ENCODE assay signal across 9 mouse cellular contexts in the genomic region with DNA sequence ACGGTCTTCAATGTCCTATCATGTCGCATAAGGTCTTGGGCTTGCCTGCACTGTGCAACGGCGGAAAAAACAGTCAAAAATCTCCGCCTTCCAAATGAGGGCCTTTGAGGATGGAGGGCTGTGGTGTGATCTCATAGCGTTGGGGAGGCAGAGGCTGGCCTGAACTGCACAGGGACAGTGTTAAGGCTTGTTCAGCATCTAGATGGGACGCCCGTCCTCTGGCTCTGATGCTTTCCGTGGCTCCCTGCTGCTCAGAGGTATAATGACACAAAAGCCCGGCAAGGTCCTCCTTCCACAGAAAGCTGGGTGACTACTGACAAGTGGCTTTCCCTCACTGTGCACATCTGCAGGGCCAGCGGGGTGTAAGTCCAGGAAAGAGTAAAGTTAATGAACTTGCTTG. TPM values are rescaled to one million over a fixed set of nuclear protein-coding genes. Genes with fewer than 3 reads are reported as not detected.
A peak's percentile ranks its signal among the peaks of the same experiment; 100 is the strongest.
DNase-seq lines count a peak whose midpoint lies in the region; ATAC-seq and TF ChIP-seq lines count a peak whose summit lies in the region.
"Had no signal": no experiment of that assay in that cellular context is flagged by ENCODE, and none has a peak within 500 bp of the region (broad histone marks: within the 10 kb centered on the region; RNA-seq: fewer than 3 reads in every experiment).

No protein-coding gene starts in this region.

- H3K4me2 ChIP-seq in forebrain, embryonic 11.5 days (ENCODE audit: low read depth, low read length, severe bottlenecking): peak overlapping the region; percentile 40
- no peak overlapping the region for H3K4me2 ChIP-seq in forebrain, postnatal 0 days (ENCODE audit: low read depth)
- H3K4me2 ChIP-seq in kidney, embryonic 15.5 days: peak overlapping the region; percentile 62

- WGBS in forebrain, embryonic 11.5 days: 16% methylated on average over 11 of the region's 11 CpGs
- WGBS in forebrain, postnatal 0 days: 23% methylated on average over 11 of the region's 11 CpGs
- WGBS in kidney, embryonic 15.5 days: 38% methylated on average over 11 of the region's 11 CpGs
- WGBS in thymus, adult 2 months: 81% methylated on average over 11 of the region's 11 CpGs

- TF ChIP-seq CTCF in forebrain, postnatal 0 days (IDR thresholded peaks at IDR 0.05; ENCODE audit: low read depth): no peak
- TF ChIP-seq CTCF in thymus, adult 2 months (IDR thresholded peaks at IDR 0.05; ENCODE audit: borderline replicate concordance, control insufficient read depth, extremely low read depth, insufficient read depth, low read length, poor library complexity): no peak

- DNase-seq in forebrain, embryonic 11.5 days (ENCODE audit: low spot score): no peak
- no peak for DNase-seq in forebrain, postnatal 0 days
- no peak for DNase-seq in kidney, adult 8-10 months
- DNase-seq in thymus, adult 2 months: no peak
- DNase-seq in thymus, adult 18-20 months: no peak
- no peak for DNase-seq in adrenal gland, postnatal 4 days (ENCODE audit: low spot score in 2 of 2)
- no peak for DNase-seq in cerebellum, postnatal 4 days (ENCODE audit: low spot score in 2 of 2)
- DNase-seq: lung, postnatal 36 days had no signal

- peaks cover 5% of the 10 kb centered on the region; the same call in 1 of the 2 replicates for H3K4me1 ChIP-seq in forebrain, embryonic 11.5 days (replicated peaks; ENCODE audit: control insufficient read depth, insufficient read depth, low read length)
- no peaks in the 10 kb centered on the region for H3K4me1 ChIP-seq in forebrain, postnatal 0 days (ENCODE audit: insufficient read depth)
- peaks cover 23% of the 10 kb centered on the region for H3K4me1 ChIP-seq in kidney, embryonic 15.5 days
- peaks cover 70% of the 10 kb centered on the region for H3K4me1 ChIP-seq in thymus, adult 2 months (replicated peaks; ENCODE audit: control insufficient read depth, insufficient read depth, low read length)

- no peaks in the 10 kb centered on the region for H3K9me3 ChIP-seq in forebrain, embryonic 11.5 days (ENCODE audit: control insufficient read depth, low read length)
- H3K9me3 ChIP-seq in forebrain, postnatal 0 days (ENCODE audit: low read length): no peaks in the 10 kb centered on the region
- no peaks in the 10 kb centered on the region for H3K9me3 ChIP-seq in kidney, embryonic 15.5 days (replicated peaks)

- H3K9ac ChIP-seq in forebrain, embryonic 11.5 days (ENCODE audit: low read length): peak overlapping the region; percentile 37
- H3K9ac ChIP-seq in forebrain, postnatal 0 days: no peak overlapping the region
- H3K9ac ChIP-seq in kidney, embryonic 15.5 days: peak overlapping the region; percentile 33; the same call in 1 of the 2 replicates

- no peak for TF ChIP-seq POLR2A in thymus, adult 2 months (IDR thresholded peaks at IDR 0.05; ENCODE audit: control insufficient read depth, extremely low read depth, insufficient read depth, low read length, poor library complexity)

- no peak overlapping the region for H3K27ac ChIP-seq in forebrain, embryonic 11.5 days (ENCODE audit: low read depth, low read length)
- H3K27ac ChIP-seq in forebrain, postnatal 0 days (ENCODE audit: low read depth, low read length): no peak overlapping the region
- H3K27ac ChIP-seq in kidney, embryonic 15.5 days: peak overlapping the region; percentile 75
- H3K27ac ChIP-seq in thymus, adult 2 months (ENCODE audit: control insufficient read depth, insufficient read depth, low read length): 0 out of 2 replicates have a peak overlapping the region, but pooled peaks have one; percentile 84

- H3K36me3 ChIP-seq in forebrain, embryonic 11.5 days (ENCODE audit: control insufficient read depth, insufficient read depth, low read length): no peaks in the 10 kb centered on the region
- no peaks in the 10 kb centered on the region for H3K36me3 ChIP-seq in forebrain, postnatal 0 days (ENCODE audit: insufficient read depth)
- H3K36me3 ChIP-seq in kidney, embryonic 15.5 days: no peaks in the 10 kb centered on the region
- H3K36me3 ChIP-seq in thymus, adult 2 months (ENCODE audit: control insufficient read depth, insufficient read depth, low read length): peaks cover 62% of the 10 kb centered on the region

- H3K27me3 ChIP-seq in forebrain, embryonic 11.5 days (ENCODE audit: control insufficient read depth, insufficient read depth, low read length): peaks cover 5% of the 10 kb centered on the region
- peaks cover 12% of the 10 kb centered on the region for H3K27me3 ChIP-seq in forebrain, postnatal 0 days (ENCODE audit: insufficient read depth, low read length)
- peaks cover 13% of the 10 kb centered on the region for H3K27me3 ChIP-seq in kidney, embryonic 15.5 days
- no peaks in the 10 kb centered on the region for H3K27me3 ChIP-seq in thymus, adult 2 months (ENCODE audit: control insufficient read depth, insufficient read depth, low read length)

- no peak for ATAC-seq in forebrain, embryonic 11.5 days (replicated peaks; ENCODE audit: low FRiP score)
- ATAC-seq in forebrain, postnatal 0 days: no peak
- ATAC-seq in kidney, embryonic 15.5 days (replicated peaks; ENCODE audit: low FRiP score): no peak

- H3K4me3 ChIP-seq in forebrain, embryonic 11.5 days (ENCODE audit: low read depth, low read length): peak overlapping the region; percentile 21; the same call in 1 of the 2 replicates
- H3K4me3 ChIP-seq in forebrain, postnatal 0 days (ENCODE audit: low read depth, low read length): no peak overlapping the region
- H3K4me3 ChIP-seq in kidney, embryonic 15.5 days (replicated peaks): peak overlapping the region; percentile 42
- no peak overlapping the region for H3K4me3 ChIP-seq in thymus, adult 2 months (ENCODE audit: control insufficient read depth, insufficient read depth, low read length)

RNA-seq across cellular contexts. Expression of a gene that starts 3.7 kb away (rescaled TPM):
- polyA plus RNA-seq in forebrain, embryonic 11.5 days (2014; fragmentation: Nextera tagmentation; extraction: Ambion mirVana): 4.6 and 4.9 TPM in 2 replicates
- total RNA-seq in forebrain, postnatal 0 days (2014; rRNA removed): 2.3 and 2.4 TPM in 2 replicates
- 1.2 and 1.7 TPM in 2 replicates for polyA plus RNA-seq in forebrain, postnatal 0 days (2015; fragmentation: Nextera tagmentation; extraction: Ambion mirVana)
- 8.7 and 10.0 TPM in 2 replicates for polyA plus RNA-seq in kidney, embryonic 15.5 days (2015; fragmentation: Nextera tagmentation; extraction: Ambion mirVana)
- 1,362 and 1,504 TPM in 2 replicates for polyA plus RNA-seq in thymus, adult 2 months (2012; rRNA removed)
- 1 to 10 TPM; 7.1 to 8.5 TPM for total RNA-seq in adrenal gland, postnatal 4 days (2021)

RNA-seq across cellular contexts. Expression of a gene that starts 19.4 kb away (rescaled TPM):
- 217 and 243 TPM in 2 replicates for polyA plus RNA-seq in forebrain, embryonic 11.5 days (2014; fragmentation: Nextera tagmentation; extraction: Ambion mirVana)
- total RNA-seq in forebrain, postnatal 0 days (2014; rRNA removed): 104 and 129 TPM in 2 replicates
- polyA plus RNA-seq in forebrain, postnatal 0 days (2015; fragmentation: Nextera tagmentation; extraction: Ambion mirVana): 168 and 184 TPM in 2 replicates
- polyA plus RNA-seq in kidney, embryonic 15.5 days (2015; fragmentation: Nextera tagmentation; extraction: Ambion mirVana): 235 and 243 TPM in 2 replicates
- polyA plus RNA-seq in thymus, adult 2 months (2012; rRNA removed): 211 and 226 TPM in 2 replicates
- total RNA-seq in adrenal gland, postnatal 4 days (2021): 100 to 1,000 TPM; 103 to 112 TPM

RNA-seq across cellular contexts. Expression of a gene that starts 23.9 kb away (rescaled TPM):
- 3.4 and 3.9 TPM in 2 replicates for polyA plus RNA-seq in forebrain, embryonic 11.5 days (2014; fragmentation: Nextera tagmentation; extraction: Ambion mirVana)
- total RNA-seq in forebrain, postnatal 0 days (2014; rRNA removed): 6.1 and 6.2 TPM in 2 replicates
- polyA plus RNA-seq in forebrain, postnatal 0 days (2015; fragmentation: Nextera tagmentation; extraction: Ambion mirVana): 1.1 TPM in 2 replicates
- 3.9 and 4.5 TPM in 2 replicates for polyA plus RNA-seq in kidney, embryonic 15.5 days (2015; fragmentation: Nextera tagmentation; extraction: Ambion mirVana)
- polyA plus RNA-seq in thymus, adult 2 months (2012; rRNA removed): 79.5 and 83.5 TPM in 2 replicates
- 10 to 100 TPM; 21.9 to 23.0 TPM for total RNA-seq in adrenal gland, postnatal 4 days (2021)

RNA-seq across cellular contexts. Expression of a gene that starts 26.8 kb away (rescaled TPM):
- 506 and 516 TPM in 2 replicates for polyA plus RNA-seq in forebrain, embryonic 11.5 days (2014; fragmentation: Nextera tagmentation; extraction: Ambion mirVana)
- total RNA-seq in forebrain, postnatal 0 days (2014; rRNA removed): 401 and 478 TPM in 2 replicates
- polyA plus RNA-seq in forebrain, postnatal 0 days (2015; fragmentation: Nextera tagmentation; extraction: Ambion mirVana): 644 and 800 TPM in 2 replicates
- polyA plus RNA-seq in kidney, embryonic 15.5 days (2015; fragmentation: Nextera tagmentation; extraction: Ambion mirVana): 581 and 603 TPM in 2 replicates
- polyA plus RNA-seq in thymus, adult 2 months (2012; rRNA removed): 517 and 598 TPM in 2 replicates
- 100 to 1,000 TPM; 576 to 622 TPM for total RNA-seq in adrenal gland, postnatal 4 days (2021)

RNA-seq across cellular contexts. Expression of a gene that starts 31.8 kb away (rescaled TPM):
- 160 and 182 TPM in 2 replicates for polyA plus RNA-seq in forebrain, embryonic 11.5 days (2014; fragmentation: Nextera tagmentation; extraction: Ambion mirVana)
- 19.5 and 28.2 TPM in 2 replicates for total RNA-seq in forebrain, postnatal 0 days (2014; rRNA removed)
- polyA plus RNA-seq in forebrain, postnatal 0 days (2015; fragmentation: Nextera tagmentation; extraction: Ambion mirVana): 15.7 and 17.0 TPM in 2 replicates
- 253 and 292 TPM in 2 replicates for polyA plus RNA-seq in kidney, embryonic 15.5 days (2015; fragmentation: Nextera tagmentation; extraction: Ambion mirVana)
- polyA plus RNA-seq in thymus, adult 2 months (2012; rRNA removed): 239 and 245 TPM in 2 replicates
- 10 to 100 TPM; 40.9 to 48.7 TPM for total RNA-seq in adrenal gland, postnatal 4 days (2021)

Comparison
In these comparisons a context has a peak if more than half of its experiments do, and no peak if none do; other contexts are left out.
1. H3K4me3 ChIP-seq: peak in forebrain, embryonic 11.5 days (single experiment) and kidney, embryonic 15.5 days (single experiment); none in forebrain, postnatal 0 days (single experiment) and thymus, adult 2 months (single experiment).
2. H3K27ac ChIP-seq: peak in kidney, embryonic 15.5 days (single experiment) and thymus, adult 2 months (single experiment); none in forebrain, embryonic 11.5 days (single experiment) and forebrain, postnatal 0 days (single experiment).
3. RNA of a gene that starts 3.7 kb away (polyA plus RNA-seq): 1,362 to 1,504 TPM in thymus, adult 2 months; 8.7 to 10.0 TPM in kidney, embryonic 15.5 days, 4.6 to 4.9 TPM in forebrain, embryonic 11.5 days and 1.2 to 1.7 TPM in forebrain, postnatal 0 days; every median in the first group is over 100 times any median in the second.
4. RNA of a gene that starts 23.9 kb away (polyA plus RNA-seq): 79.5 to 83.5 TPM in thymus, adult 2 months; 3.9 to 4.5 TPM in kidney, embryonic 15.5 days, 3.4 to 3.9 TPM in forebrain, embryonic 11.5 days and 1.1 TPM in forebrain, postnatal 0 days; every median in the first group is over 10 times any median in the second.